Mouse (Mus musculus) CD8-positive naive resting alpha-beta T cell, adult 57 days (primary cell): Measurements from ENCODE around the gene Carhsp1. TPM values are rescaled to one million over a fixed set of nuclear protein-coding genes. Genes with fewer than 3 reads are reported as not detected.

Experiments used
- total RNA-seq: library from RNA; stranded (reverse); gene quantifications from one replicate; pipeline ENCODE4 v1.2.4, GENCODE M21; 2023

Carhsp1 gene
- total RNA-seq: 12.0 TPM

GRCm38 (mm10) chr16:8671551-8672349 is at the start of gene Carhsp1:
Gene Carhsp1 (minus strand): TSS chr16:8672155.

GRCm38 (mm10) chr16:8680470-8680869 is 8.5 kb upstream of the Carhsp1 start, which contains the start of gene Gm5767:
Gene Gm5767 (plus strand): TSS chr16:8680770.

GRCm38 (mm10) chr16:8637217-8638051 is 34.5 kb downstream of the Carhsp1 start, which contains the start of the genes Pmm2 and Tmem186:
Gene Pmm2 (plus strand): TSS chr16:8637674.
Gene Tmem186 (minus strand): TSS chr16:8637712.

Other genes with a start within 250 kb of the Carhsp1 start
- not detected for gene Tmem114, start 247.0 kb downstream of the Carhsp1 start, total RNA-seq
- gene Mettl22, start 201.4 kb downstream of the Carhsp1 start, total RNA-seq: 33.3 TPM
- 0.12 TPM for gene Abat, start 158.7 kb downstream of the Carhsp1 start, total RNA-seq
- gene Pmm2, start 34.5 kb downstream of the Carhsp1 start, total RNA-seq: 121 TPM
- 16.1 TPM for gene Tmem186, start 34.4 kb downstream of the Carhsp1 start, total RNA-seq
- gene Gm5767, start 8.6 kb upstream of the Carhsp1 start, total RNA-seq: not detected
- gene Usp7, start 120.2 kb upstream of the Carhsp1 start, total RNA-seq: 270 TPM
- 103 TPM for gene 1810013L24Rik, start 157.9 kb upstream of the Carhsp1 start, total RNA-seq